Mouse (Mus musculus) MEL (cell line): ENCODE measurements around the gene Prps2. TPM values are rescaled to one million over a fixed set of nuclear protein-coding genes. Genes with fewer than 3 reads are reported as not detected.

Source experiments
- DNase-seq: peaks from one replicate; pipeline ENCODE4 v3.0.0; 2011; ENCODE audit warnings: low read depth, low spot score
- H3K27ac ChIP-seq: 2 replicates; pipeline ENCODE4 v1.5.1; 2012; ENCODE audit warnings: low read depth, mild to moderate bottlenecking, control low read depth, low read length, moderate library complexity; ENCODE audit not compliant: control insufficient read depth
- H3K27me3 ChIP-seq, 2 experiments: fragments of 150-350 bp in 1 of 2; sonication (generic) in 1 of 2; 2 replicates each; pipeline ENCODE4 v1.6.1; 2012; ENCODE audit warnings: low read length in 2 of 2, mild to moderate bottlenecking in 2 of 2, improper control_type of control experiment in 1 of 2, moderate library complexity in 1 of 2; ENCODE audit not compliant: insufficient read depth in 2 of 2, control insufficient read depth in 1 of 2
- H3K36me3 ChIP-seq, 2 experiments: 2 replicates each; pipeline ENCODE4 v1.6.1; 2012 to 2014; ENCODE audit warnings: low read length in 2 of 2, improper control_type of control experiment in 1 of 2, inconsistent platforms in 1 of 2, mild to moderate bottlenecking in 1 of 2; ENCODE audit not compliant: insufficient read depth in 2 of 2, control insufficient read depth in 1 of 2
- H3K4me1 ChIP-seq, 2 experiments: fragments of 150-350 bp in 1 of 2; sonication (generic) in 1 of 2; 2 replicates each; pipeline ENCODE4 v1.6.1; 2012; ENCODE audit warnings: low read length in 2 of 2, improper control_type of control experiment in 1 of 2, mild to moderate bottlenecking in 1 of 2; ENCODE audit not compliant: insufficient read depth in 2 of 2, control insufficient read depth in 1 of 2
- H3K4me3 ChIP-seq, 2 experiments: fragments of 150-350 bp in 1 of 2; sonication (generic) in 1 of 2; 2 replicates each; pipeline ENCODE4 v1.5.1; 2012; ENCODE audit warnings: low read depth in 2 of 2, low read length in 2 of 2, mild to moderate bottlenecking in 2 of 2, moderate library complexity in 2 of 2, control low read depth in 1 of 2, improper control_type of control experiment in 1 of 2; ENCODE audit not compliant: control insufficient read depth in 1 of 2, insufficient read depth in 1 of 2
- H3K79me2 ChIP-seq: 2 replicates; pipeline ENCODE4 v1.6.1; 2012; ENCODE audit warnings: mild to moderate bottlenecking, low read length, moderate library complexity; ENCODE audit not compliant: control insufficient read depth, poor library complexity, insufficient read depth
- H3K9ac ChIP-seq: 2 replicates; pipeline ENCODE4 v1.6.1; 2012; ENCODE audit warnings: low read depth, mild to moderate bottlenecking, control low read depth, low read length, moderate library complexity; ENCODE audit not compliant: control insufficient read depth, poor library complexity, severe bottlenecking
- H3K9me3 ChIP-seq: fragments of 150-350 bp; sonication (generic); replicated peaks from 2 replicates; pipeline ENCODE4 v1.6.1; 2012; ENCODE audit warnings: mild to moderate bottlenecking, low read length, improper control_type of control experiment, moderate library complexity; ENCODE audit not compliant: insufficient read depth
- CHD1 ChIP-seq: IDR thresholded peaks from 2 replicates; pipeline ENCODE4 v1.6.1; 2012; ENCODE audit warnings: low read depth, mild to moderate bottlenecking, inconsistent platforms, low read length, improper control_type of control experiment
- CTCF ChIP-seq, 3 experiments: IDR thresholded peaks in 2 of 3; conservative IDR thresholded peaks in 1 of 3; 2 replicates each; pipeline ENCODE4 v1.5.1; 2011 to 2012; ENCODE audit warnings: low read length in 3 of 3, low read depth in 2 of 3, mild to moderate bottlenecking in 2 of 3, improper control_type of control experiment in 1 of 3, inconsistent platforms in 1 of 3, mixed read lengths in 1 of 3, moderate library complexity in 1 of 3; ENCODE audit not compliant: control insufficient read depth in 1 of 3, insufficient read depth in 1 of 3, poor library complexity in 1 of 3, severe bottlenecking in 1 of 3
- E2F4 ChIP-seq: IDR thresholded peaks from 2 replicates; pipeline ENCODE4 v1.6.1; 2011; ENCODE audit warnings: low read depth, low read length, improper control_type of control experiment, borderline replicate concordance
- EP300 ChIP-seq, 2 experiments: IDR thresholded peaks; 2 replicates each; pipeline ENCODE4 v1.6.1; 2011; ENCODE audit warnings: improper control_type of control experiment in 2 of 2, low read length in 2 of 2, low read depth in 1 of 2, mild to moderate bottlenecking in 1 of 2
- GATA1 ChIP-seq: IDR thresholded peaks from 2 replicates; pipeline ENCODE4 v1.6.1; 2011; ENCODE audit warnings: low read depth, low read length, improper control_type of control experiment
- MAX ChIP-seq: IDR thresholded peaks from 2 replicates; pipeline ENCODE4 v1.6.1; 2011; ENCODE audit warnings: low read length, improper control_type of control experiment
- MAZ ChIP-seq: IDR thresholded peaks from 2 replicates; pipeline ENCODE4 v1.6.1; 2012; ENCODE audit warnings: low read depth, mild to moderate bottlenecking, inconsistent platforms, low read length, improper control_type of control experiment
- MEF2A ChIP-seq: IDR thresholded peaks from 2 replicates; pipeline ENCODE4 v1.6.1; 2014; ENCODE audit warnings: low read depth, mild to moderate bottlenecking, inconsistent platforms, low read length, improper control_type of control experiment; ENCODE audit not compliant: poor library complexity, insufficient replicate concordance, severe bottlenecking; ENCODE audit errors: extremely low read depth
- MYB ChIP-seq: IDR thresholded peaks from 2 replicates; pipeline ENCODE4 v1.6.1; 2011; ENCODE audit warnings: mild to moderate bottlenecking, low read depth, low read length, improper control_type of control experiment
- NRF1 ChIP-seq: IDR thresholded peaks from 2 replicates; pipeline ENCODE4 v1.6.1; 2014; ENCODE audit warnings: low read depth, mild to moderate bottlenecking, inconsistent platforms, low read length, improper control_type of control experiment, moderate library complexity; ENCODE audit not compliant: poor library complexity, insufficient read depth, severe bottlenecking
- POLR2AphosphoS2 ChIP-seq: IDR thresholded peaks from 2 replicates; pipeline ENCODE4 v1.6.1; 2011; ENCODE audit warnings: low read length, improper control_type of control experiment
- UBTF ChIP-seq: IDR thresholded peaks from 2 replicates; pipeline ENCODE4 v1.6.1; 2012; ENCODE audit warnings: low read depth, mild to moderate bottlenecking, inconsistent platforms, low read length, improper control_type of control experiment, moderate library complexity, borderline replicate concordance; ENCODE audit not compliant: insufficient read depth
- USF1 ChIP-seq: IDR thresholded peaks from 2 replicates; pipeline ENCODE4 v1.6.1; 2014; ENCODE audit warnings: low read depth, mild to moderate bottlenecking, inconsistent platforms, low read length, improper control_type of control experiment, moderate library complexity
- ZC3H11A ChIP-seq: IDR thresholded peaks from 2 replicates; pipeline ENCODE4 v1.6.1; 2012; ENCODE audit warnings: low read depth, mild to moderate bottlenecking, inconsistent platforms, low read length, improper control_type of control experiment
- ZKSCAN1 ChIP-seq: IDR thresholded peaks from 2 replicates; pipeline ENCODE4 v1.6.1; 2012; ENCODE audit warnings: low read depth, mild to moderate bottlenecking, inconsistent platforms, low read length, improper control_type of control experiment, moderate library complexity
- polyA plus RNA-seq, 2 experiments: library from polyadenylated mRNA; stranded (reverse) in 1 of 2; unstranded in 1 of 2; fragments of >175 nt in 1 of 2; fragments of >200 nt in 1 of 2; gene quantifications; 2 replicates each; pipeline versions ENCODE4 v1.2.1 to v1.2.4; 2012; ENCODE audit warnings: low replicate concordance in 2 of 2, low read depth in 1 of 2; ENCODE audit not compliant: insufficient read length in 2 of 2, insufficient read depth in 1 of 2, missing spikeins in 1 of 2
- total RNA-seq: library from RNA; depleted of rRNA; stranded (reverse); fragments of 300-350 nt; gene quantifications from 2 replicates; pipeline ENCODE4 v1.2.3, GENCODE M21; 2012

Gene Prps2
- total and polyA plus RNA-seq, 3 experiments = not detected

- Histone ChIP-seq H3K4me3 (no peak overlapping the region), H3K36me3 (no peaks in the 10 kb centered on the region), H3K9ac (no peak overlapping the region), H3K9me3 (no peaks in the 10 kb centered on the region), H3K79me2 (no peaks in the 10 kb centered on the region), H3K27me3 (no peaks in the 10 kb centered on the region), H3K27ac (no peak overlapping the region), H3K4me1 (no peaks in the 10 kb centered on the region)
- TF ChIP-seq GATA1 (no peak), CHD1 (no peak), EP300 (IDR thresholded peaks at IDR 0.05; ENCODE audit: low read depth in 1 of 2, low read length in 2 of 2) (no peak), ZC3H11A (no peak), CTCF (IDR thresholded peaks at IDR 0.05 in 2 of 3, conservative IDR thresholded peaks at IDR 0.05 in 1 of 3; ENCODE audit: control insufficient read depth in 1 of 3, insufficient read depth in 1 of 3, low read depth in 2 of 3, low read length in 3 of 3, poor library complexity in 1 of 3, severe bottlenecking in 1 of 3) (no peak), ZKSCAN1 (no peak), NRF1 (no peak), UBTF (no peak)
- no peak for DNase-seq
These were observed 28.9 kb downstream of the Prps2 start for GRCm38 (mm10) chrX:167353617-167354016.

- H3K4me3 ChIP-seq = no peak overlapping the region
- TF ChIP-seq EP300 (IDR thresholded peaks at IDR 0.05; ENCODE audit: low read depth in 1 of 2, low read length in 2 of 2) (no peak), MYB (no peak), E2F4 (no peak), USF1 (no peak), POLR2AphosphoS2 (no peak), MEF2A (no peak)
- H3K27me3 ChIP-seq = no peaks in the 10 kb centered on the region
- H3K79me2 ChIP-seq = no peaks in the 10 kb centered on the region
- no peaks in the 10 kb centered on the region for H3K9me3 ChIP-seq
- H3K4me1 ChIP-seq = no peaks in the 10 kb centered on the region
- no peak overlapping the region for H3K9ac ChIP-seq
- H3K36me3 ChIP-seq = no peaks in the 10 kb centered on the region
- no peak overlapping the region for H3K27ac ChIP-seq
- no peak for DNase-seq
These were observed 36.1 kb downstream of the Prps2 start for GRCm38 (mm10) chrX:167346440-167346839.

GRCm38 (mm10) chrX:167344356-167344755, 38.2 kb downstream of the Prps2 start:
- Histone ChIP-seq H3K36me3 (no peaks in the 10 kb centered on the region), H3K27me3 (no peaks in the 10 kb centered on the region), H3K79me2 (no peaks in the 10 kb centered on the region), H3K4me1 (no peaks in the 10 kb centered on the region), H3K4me3 (no peak overlapping the region), H3K27ac (no peak overlapping the region), H3K9ac (no peak overlapping the region), H3K9me3 (no peaks in the 10 kb centered on the region)
- TF ChIP-seq MAX (no peak), MAZ (no peak), POLR2AphosphoS2 (no peak)
- no peak for DNase-seq
